Mouse (Mus musculus) ES-E14 (cell line): ENCODE results near the gene Mex3a.

ENCODE experiments used
- CHD2 ChIP-seq: IDR thresholded peaks from 2 replicates; pipeline ENCODE4 v1.6.1; 2014; ENCODE audit warnings: mild to moderate bottlenecking, low read depth, low read length, inconsistent platforms
- HCFC1 ChIP-seq: IDR thresholded peaks from 2 replicates; pipeline ENCODE4 v1.6.1; 2012; ENCODE audit warnings: low read length, inconsistent platforms, borderline replicate concordance; ENCODE audit not compliant: insufficient read depth
- MAFK ChIP-seq: IDR thresholded peaks from 2 replicates; pipeline ENCODE4 v1.6.1; 2014; ENCODE audit warnings: mild to moderate bottlenecking, low read depth, low read length, inconsistent platforms; ENCODE audit not compliant: insufficient read depth
- ZC3H11A ChIP-seq: IDR thresholded peaks from 2 replicates; pipeline ENCODE4 v1.6.1; 2012; ENCODE audit warnings: low read depth, mild to moderate bottlenecking, inconsistent platforms, low read length, borderline replicate concordance
- ZNF384 ChIP-seq: IDR thresholded peaks from 2 replicates; pipeline ENCODE4 v1.6.1; 2012; ENCODE audit warnings: low read depth, low read length, inconsistent platforms

DNA sequence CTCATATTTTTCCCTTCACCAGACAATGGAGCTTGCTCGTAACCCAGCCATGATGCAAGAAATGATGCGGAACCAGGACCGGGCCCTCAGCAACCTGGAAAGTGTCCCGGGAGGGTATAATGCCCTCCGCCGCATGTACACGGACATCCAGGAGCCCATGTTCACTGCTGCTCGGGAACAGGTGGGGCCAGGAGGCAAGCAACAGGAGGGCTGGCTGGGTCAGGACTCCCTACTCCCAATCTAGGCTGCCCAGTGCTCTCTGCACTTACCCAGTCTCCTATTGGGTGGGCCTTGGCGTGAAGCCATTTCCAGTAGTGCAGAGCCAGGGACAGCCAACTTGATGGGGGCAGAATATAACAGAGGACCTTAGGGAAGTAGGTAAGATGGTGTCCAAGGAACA, 27.4 kb downstream of the Mex3a start:
- TF ChIP-seq ZC3H11A (no peak), MAFK (no peak), ZNF384 (no peak), HCFC1 (no peak), CHD2 (no peak)
